Mouse (Mus musculus) bone marrow macrophage, adult 2 months (primary cell): ENCODE measurements around the gene Aaas. TPM values are rescaled to one million over a fixed set of nuclear protein-coding genes. Genes with fewer than 3 reads are reported as not detected.
A peak's percentile ranks its signal among the peaks of the same experiment; 100 is the strongest.

Experiments
- H3K27ac ChIP-seq: 2 replicates; pipeline ENCODE4 v1.5.1; 2012; ENCODE audit warnings: low read depth, low read length; ENCODE audit not compliant: insufficient read depth
- H3K4me1 ChIP-seq: 2 replicates; pipeline ENCODE4 v1.6.1; 2012; ENCODE audit warnings: low read length; ENCODE audit not compliant: control insufficient read depth, insufficient read depth
- H3K4me3 ChIP-seq: 2 replicates; pipeline ENCODE4 v1.5.1; 2012; ENCODE audit warnings: mild to moderate bottlenecking, low read length, moderate library complexity; ENCODE audit not compliant: insufficient read depth
- CTCF ChIP-seq: IDR thresholded peaks from 2 replicates; pipeline ENCODE4 v1.5.1; 2012; ENCODE audit warnings: low read depth, mild to moderate bottlenecking, low read length, moderate library complexity
- POLR2A ChIP-seq: IDR thresholded peaks from 2 replicates; pipeline ENCODE4 v1.6.1; 2012; ENCODE audit warnings: mild to moderate bottlenecking, low read depth, low read length, borderline replicate concordance
- polyA plus RNA-seq: library from polyadenylated mRNA; stranded (reverse); fragments of >200 nt; gene quantifications from 2 replicates; pipeline ENCODE4 v1.2.4, GENCODE M21; 2012; ENCODE audit not compliant: missing spikeins, insufficient read depth, insufficient read length

Aaas gene
- polyA plus RNA-seq, 1 experiment = 35.7 TPM

DNA sequence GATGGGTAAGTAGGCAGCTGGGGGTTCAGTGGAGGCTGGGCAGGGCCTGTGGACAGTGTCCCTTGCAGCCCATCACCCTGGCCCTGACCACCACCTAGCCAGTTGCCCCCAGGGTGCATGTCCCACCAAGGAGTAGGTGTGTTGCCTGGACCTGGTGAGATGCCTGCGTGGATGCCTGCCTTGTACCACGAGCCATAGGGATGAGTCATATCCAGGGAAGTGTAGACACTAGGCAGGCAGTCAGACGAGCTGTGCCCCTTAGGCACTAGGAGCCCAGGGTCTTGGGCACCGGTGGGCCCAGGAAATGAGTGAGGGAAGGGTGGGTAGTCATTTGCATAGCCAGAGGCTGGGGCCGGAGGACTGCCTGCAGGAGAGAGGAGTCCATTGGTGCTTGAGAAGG lies 8.3 kb upstream of the Aaas start:
- Histone ChIP-seq H3K4me1 (no peaks in the 10 kb centered on the region), H3K4me3 (no peak overlapping the region), H3K27ac (no peak overlapping the region)
- TF ChIP-seq POLR2A (no peak), CTCF (no peak)

DNA sequence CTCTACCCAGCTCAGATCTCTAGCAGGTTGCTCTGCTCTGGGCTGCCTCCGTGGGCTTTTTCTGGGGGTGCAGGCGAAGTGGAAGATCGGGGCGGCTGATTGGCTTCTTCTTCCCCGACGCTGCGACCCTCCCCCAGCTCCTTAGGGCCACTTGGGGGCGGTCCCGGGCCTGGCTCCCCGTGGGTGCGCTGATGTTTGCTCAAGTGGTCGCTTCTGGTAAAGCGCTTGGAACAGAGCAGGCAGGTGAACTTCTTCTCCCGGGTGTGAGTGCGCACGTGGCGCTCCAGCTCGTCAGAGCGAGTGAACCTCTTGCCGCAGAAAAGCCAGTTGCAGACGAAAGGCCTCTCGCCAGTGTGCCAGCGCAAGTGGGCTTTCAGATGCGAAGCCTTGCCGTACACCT lies 7.6 kb upstream of the Aaas start:
- Histone ChIP-seq H3K4me1 (no peaks in the 10 kb centered on the region), H3K27ac (no peak overlapping the region), H3K4me3 (no peak overlapping the region)
- TF ChIP-seq POLR2A = no peak
- TF ChIP-seq CTCF = no peak

DNA sequence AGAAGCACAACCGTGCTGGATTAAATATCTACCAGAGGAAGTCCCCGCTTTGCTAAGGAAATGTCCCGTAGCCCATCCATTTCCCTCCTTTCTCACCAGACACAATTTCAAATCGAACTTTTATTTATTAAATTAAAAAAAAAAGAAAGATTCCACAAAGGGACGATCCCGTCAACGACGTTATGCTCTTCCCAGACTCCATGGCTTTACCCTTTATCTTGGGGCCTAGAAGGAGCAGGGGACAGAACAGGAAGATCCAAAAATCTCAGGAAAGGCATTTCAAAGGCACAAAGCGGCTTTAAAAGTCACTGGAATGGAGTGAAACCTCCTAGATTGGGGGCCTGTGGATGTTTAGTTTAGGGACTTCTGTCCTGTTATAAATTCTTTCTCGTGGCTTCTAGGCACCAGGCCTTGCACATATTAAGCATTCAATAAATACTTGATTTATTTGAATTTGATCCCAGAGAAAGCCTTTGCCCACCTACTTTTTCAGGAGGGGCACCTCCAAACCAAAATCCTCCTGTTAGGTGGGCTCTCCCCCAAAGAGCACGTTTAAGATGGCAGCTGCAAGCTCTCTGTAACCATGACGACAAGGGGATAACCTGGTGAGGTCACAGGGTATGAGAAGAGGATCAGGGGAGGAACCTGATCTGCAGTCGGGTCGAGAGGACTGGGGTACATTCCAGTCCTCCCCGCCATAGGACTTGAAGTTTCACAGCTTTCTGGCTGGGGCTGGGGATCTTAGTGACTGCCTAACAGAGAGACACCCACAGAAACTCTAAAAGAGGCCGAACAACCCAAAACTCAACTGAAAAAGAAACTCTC lies 6.1 kb upstream of the Aaas start:
- no peak overlapping the region for H3K27ac ChIP-seq
- H3K4me1 ChIP-seq = no peaks in the 10 kb centered on the region
- H3K4me3 ChIP-seq = no peak overlapping the region
- TF ChIP-seq POLR2A = no peak
- no peak for TF ChIP-seq CTCF

DNA sequence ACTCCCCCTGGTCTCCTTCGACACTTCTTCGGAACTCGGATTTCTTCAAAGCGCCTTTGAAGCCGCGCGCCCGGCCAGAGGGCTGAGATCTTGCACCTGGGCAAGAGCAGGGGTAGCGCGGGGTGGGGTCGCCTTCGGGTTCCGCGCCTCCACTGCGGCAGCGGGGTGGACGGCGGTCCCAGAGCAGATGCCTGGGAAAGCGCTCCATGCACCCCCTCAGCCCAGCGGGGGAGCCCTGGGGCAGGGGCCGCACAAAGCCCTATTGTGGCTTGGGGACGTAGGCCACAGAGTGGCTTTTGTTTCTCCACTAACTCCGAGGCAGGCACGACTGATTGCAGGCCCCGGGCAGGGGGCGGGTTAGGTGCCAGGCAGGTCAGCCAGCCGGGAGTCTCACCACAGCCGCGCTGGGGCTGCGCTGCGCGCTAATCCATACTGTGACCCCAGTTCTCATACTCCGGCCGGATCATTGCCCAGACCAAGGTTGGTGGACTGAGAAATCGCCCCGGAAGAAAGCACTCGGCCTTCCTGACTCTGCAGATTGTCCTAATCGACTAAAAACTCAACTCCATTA lies 5.4 kb upstream of the Aaas start:
- TF ChIP-seq CTCF = no peak
- TF ChIP-seq POLR2A = no peak
- peaks cover 3% of the 10 kb centered on the region for H3K4me1 ChIP-seq
- peak overlapping the region; percentile 43 for H3K4me3 ChIP-seq
- no peak overlapping the region for H3K27ac ChIP-seq

DNA sequence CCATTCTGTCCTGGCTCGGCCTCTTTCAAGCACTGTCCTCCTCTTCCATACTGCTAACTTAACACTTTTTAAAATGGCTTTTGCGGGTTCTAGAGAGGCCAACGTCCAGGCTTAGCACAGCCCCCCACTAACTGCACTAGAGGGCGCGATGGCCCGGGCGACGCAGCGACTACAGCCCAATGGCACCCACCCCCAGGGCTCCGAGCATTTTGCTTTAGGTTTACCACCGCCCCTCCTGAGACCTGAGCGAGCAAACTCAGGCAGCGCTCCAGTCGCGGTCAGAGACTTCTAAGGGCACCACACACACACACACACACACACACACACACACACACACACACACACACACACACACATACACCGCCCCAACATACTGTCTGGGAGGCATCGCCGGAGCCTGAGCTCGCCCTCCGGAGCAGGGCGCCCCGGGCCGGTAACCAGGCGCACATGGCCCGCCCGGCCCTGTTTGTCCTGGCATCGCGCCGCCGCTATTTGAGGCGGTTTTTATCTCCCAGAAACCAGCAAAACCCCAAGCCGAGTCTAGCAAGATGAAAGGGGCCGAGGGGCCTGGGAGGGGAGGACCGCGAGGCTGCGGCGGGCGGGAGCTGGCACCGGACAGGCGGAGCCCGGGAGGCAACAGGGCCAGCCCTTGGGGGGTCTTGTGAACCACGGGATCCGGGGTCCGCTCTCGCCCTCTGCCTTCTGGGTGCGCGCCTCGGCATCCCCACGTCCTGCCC lies 4.7 kb upstream of the Aaas start:
- H3K4me1 ChIP-seq = peaks cover 3% of the 10 kb centered on the region
- no peak overlapping the region for H3K27ac ChIP-seq
- no peak for TF ChIP-seq POLR2A
- TF ChIP-seq CTCF = no peak
- H3K4me3 ChIP-seq = peak overlapping the region; percentile 43

- H3K27ac ChIP-seq = no peak overlapping the region
- H3K4me1 ChIP-seq = peaks cover 4% of the 10 kb centered on the region
- H3K4me3 ChIP-seq = no peak overlapping the region
- no peak for TF ChIP-seq CTCF
- no peak for TF ChIP-seq POLR2A
Measured at GRCm38 (mm10) chr15:102353986-102354385, 3.4 kb upstream of the Aaas start.

- Histone ChIP-seq H3K4me1 (peaks cover 6% of the 10 kb centered on the region), H3K27ac (no peak overlapping the region), H3K4me3 (no peak overlapping the region)
- no peak for TF ChIP-seq CTCF
- TF ChIP-seq POLR2A = no peak
Measured at GRCm38 (mm10) chr15:102352177-102352576, 1.6 kb upstream of the Aaas start.

- peak overlapping the region; percentile 18 for H3K27ac ChIP-seq
- no peak for TF ChIP-seq POLR2A
- no peak for TF ChIP-seq CTCF
- H3K4me3 ChIP-seq = peak overlapping the region; percentile 49
- peaks cover 6% of the 10 kb centered on the region for H3K4me1 ChIP-seq
Measured at GRCm38 (mm10) chr15:102350942-102351291, 346 bp upstream of the Aaas start.

DNA sequence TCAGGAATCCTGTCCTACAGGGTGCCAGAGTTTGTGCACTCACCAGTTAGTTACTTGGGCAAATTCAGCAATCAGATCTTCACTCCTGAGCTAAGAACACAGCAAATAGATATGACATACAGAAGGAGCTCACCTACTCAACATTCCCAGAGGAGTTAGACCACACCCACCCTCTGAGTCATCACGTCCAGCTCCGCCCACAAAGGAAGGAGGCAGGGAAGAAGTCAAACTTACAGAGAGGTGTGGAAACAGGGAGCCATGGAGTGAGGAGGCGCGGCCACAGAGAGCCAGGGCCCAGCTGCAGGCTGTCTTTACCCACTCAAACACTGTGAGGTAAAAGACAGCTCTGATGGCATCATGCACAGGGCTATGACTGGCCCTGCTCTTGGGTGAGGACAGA lies 4.1 kb downstream of the Aaas start:
- no peak overlapping the region for H3K27ac ChIP-seq
- H3K4me1 ChIP-seq = peaks cover 6% of the 10 kb centered on the region
- no peak overlapping the region for H3K4me3 ChIP-seq
- TF ChIP-seq CTCF (no peak), POLR2A (no peak)

DNA sequence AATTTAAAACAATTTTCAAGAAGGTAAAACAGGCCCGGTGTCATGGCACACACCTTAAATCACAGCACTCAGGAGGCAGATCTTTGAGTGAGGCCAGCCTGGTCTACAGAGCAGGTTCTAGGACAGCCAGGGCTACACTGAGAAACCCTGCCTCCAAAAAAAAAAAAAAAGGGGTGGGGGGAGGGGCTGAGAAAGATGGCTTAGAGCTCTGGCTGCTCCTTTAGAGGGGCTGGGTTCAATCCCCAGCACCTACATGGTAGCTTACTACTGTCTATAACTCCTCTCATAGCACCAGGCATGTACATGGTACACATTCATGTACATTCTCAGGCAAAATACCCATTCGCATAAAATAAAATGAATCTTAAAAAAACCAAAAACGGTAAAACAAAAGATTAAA lies 6.1 kb downstream of the Aaas start:
- no peak overlapping the region for H3K27ac ChIP-seq
- no peak overlapping the region for H3K4me3 ChIP-seq
- no peak for TF ChIP-seq CTCF
- TF ChIP-seq POLR2A = no peak
- H3K4me1 ChIP-seq = peaks cover 3% of the 10 kb centered on the region; the same call in 1 of the 2 replicates
